Mouse (Mus musculus): ENCODE measurements around the gene Pip4k2b.

DNA sequence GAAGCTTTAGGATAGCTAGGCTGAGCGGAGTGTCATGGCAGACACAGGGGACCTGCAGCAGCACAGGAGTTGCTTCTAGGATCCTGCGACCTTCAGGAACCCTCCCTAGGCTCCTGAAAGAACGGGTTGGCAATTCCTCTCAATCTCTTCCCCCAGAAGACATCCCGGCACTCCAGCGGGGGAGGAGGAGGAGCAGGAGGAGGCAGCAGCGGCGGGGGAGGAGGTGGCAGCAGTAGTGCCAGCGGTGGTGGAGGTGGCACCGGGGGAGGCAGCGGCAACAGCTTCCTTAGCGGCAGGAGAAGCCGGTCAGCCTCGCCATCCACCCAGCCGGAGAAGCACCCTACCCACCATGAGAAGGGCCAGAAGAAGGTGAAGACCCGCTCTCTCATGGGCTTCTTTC, 75.2 kb downstream of the Pip4k2b start:
- TF ChIP-seq CTCF (IDR thresholded peaks at IDR 0.05; ENCODE audit: borderline replicate concordance, extremely low read depth, insufficient read depth, insufficient read length) (no peak), POLR2A (IDR thresholded peaks at IDR 0.05; ENCODE audit: borderline replicate concordance, extremely low read depth, insufficient read depth, insufficient read length, poor library complexity, severe bottlenecking) (no peak)
